21 mouse cellular contexts compared by ENCODE assay signal in the genomic region with DNA sequence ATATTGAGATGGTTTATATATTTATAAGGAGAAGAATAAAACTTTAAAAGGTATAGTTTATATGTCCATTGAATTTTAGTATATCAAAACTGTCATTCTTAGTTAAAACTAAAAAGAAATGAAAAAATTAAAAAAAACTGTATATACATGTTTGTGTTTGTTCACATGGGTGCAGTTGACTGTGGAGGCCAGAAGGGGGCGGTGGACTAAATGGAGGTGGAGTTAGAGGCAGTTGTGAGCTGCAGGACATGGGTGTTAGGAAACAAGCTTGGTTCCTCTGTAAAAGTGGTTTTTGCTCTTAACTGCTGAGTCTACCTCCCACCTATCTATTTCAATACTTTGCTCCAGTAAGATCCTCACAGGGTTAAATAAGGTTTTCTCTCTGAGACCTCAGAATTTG.
DNase-seq lines count a peak whose midpoint lies in the region; ATAC-seq and TF ChIP-seq lines count a peak whose summit lies in the region.
"Had no signal": no experiment of that assay in that cellular context is flagged by ENCODE, and none has a peak within 500 bp of the region (broad histone marks: within the 10 kb centered on the region; RNA-seq: fewer than 3 reads in every experiment).

No protein-coding gene starts in this region.

- H3K36me3 ChIP-seq in liver, embryonic 14.5 days (replicated peaks; ENCODE audit: control insufficient read depth, insufficient read depth, low read depth) = no peaks in the 10 kb centered on the region
- no peaks in the 10 kb centered on the region for H3K36me3 ChIP-seq in liver, embryonic 11.5 days (ENCODE audit: control insufficient read depth, insufficient read depth, low read length)
- no peaks in the 10 kb centered on the region for H3K36me3 ChIP-seq in CH12.LX (replicated peaks in 1 of 2; ENCODE audit: control insufficient read depth in 1 of 2, insufficient read depth in 1 of 2, low read length in 1 of 2)
- H3K36me3 ChIP-seq: embryonic facial prominence, embryonic 12.5 days; G1E; hindbrain, embryonic 12.5 days; intestine, embryonic 15.5 days; lung, embryonic 15.5 days; midbrain, embryonic 15.5 days had no signal

- no peaks in the 10 kb centered on the region for H3K27me3 ChIP-seq in liver, embryonic 14.5 days (ENCODE audit: control insufficient read depth, insufficient read depth, low read length)
- H3K27me3 ChIP-seq in liver, embryonic 11.5 days (replicated peaks; ENCODE audit: control insufficient read depth, insufficient read depth, low read length) = no peaks in the 10 kb centered on the region
- no peaks in the 10 kb centered on the region for H3K27me3 ChIP-seq in CH12.LX (replicated peaks)
- H3K27me3 ChIP-seq: embryonic facial prominence, embryonic 12.5 days; hindbrain, embryonic 12.5 days; intestine, embryonic 15.5 days; lung, embryonic 15.5 days; megakaryocyte, embryonic 14.5 days; midbrain, embryonic 15.5 days had no signal

- peak; percentile 39 for TF ChIP-seq CTCF in liver, embryonic 14.5 days (IDR thresholded peaks at IDR 0.05; ENCODE audit: low read depth)
- peak in 1 of 2 experiments; percentile 7; a peak in 1 of 4 replicates for TF ChIP-seq CTCF in CH12.LX (conservative IDR thresholded peaks at IDR 0.05 in 1 of 2, IDR thresholded peaks at IDR 0.05 in 1 of 2; ENCODE audit: low read depth in 2 of 2, low read length in 2 of 2)

- no peaks in the 10 kb centered on the region for H3K79me2 ChIP-seq in CH12.LX (replicated peaks; ENCODE audit: control insufficient read depth, extremely low read depth, insufficient read depth, poor library complexity, severe bottlenecking)

- TF ChIP-seq RAD21 in CH12.LX (IDR thresholded peaks at IDR 0.05; ENCODE audit: low read depth, low read length) = no peak

- H3K4me3 ChIP-seq in liver, embryonic 14.5 days (ENCODE audit: insufficient read depth in 1 of 2, low read depth in 2 of 2, low read length in 2 of 2) = no peak overlapping the region
- H3K4me3 ChIP-seq in liver, embryonic 11.5 days (ENCODE audit: low read depth, low read length) = no peak overlapping the region
- no peak overlapping the region for H3K4me3 ChIP-seq in CH12.LX (replicated peaks in 1 of 3; ENCODE audit: low read depth in 2 of 3, low read length in 2 of 3, poor library complexity in 1 of 3)
- H3K4me3 ChIP-seq: embryonic facial prominence, embryonic 12.5 days; hindbrain, embryonic 12.5 days; intestine, embryonic 15.5 days; lung, embryonic 15.5 days; megakaryocyte, embryonic 14.5 days; midbrain, embryonic 15.5 days had no signal

- WGBS in liver, embryonic 14.5 days (ENCODE audit: insufficient replicate concordance) = 48% methylated on average over 1 of the region's 1 CpGs
- WGBS in liver, embryonic 11.5 days = 60% methylated on average over 1 of the region's 1 CpGs

- no peak overlapping the region for H3K9ac ChIP-seq in liver, embryonic 14.5 days (replicated peaks)
- no peak overlapping the region for H3K9ac ChIP-seq in liver, embryonic 11.5 days (ENCODE audit: low read depth, low read length)
- H3K9ac ChIP-seq in CH12.LX (ENCODE audit: insufficient read depth, low read depth) = no peak overlapping the region
- H3K9ac ChIP-seq: embryonic facial prominence, embryonic 12.5 days; hindbrain, embryonic 12.5 days; intestine, embryonic 15.5 days; lung, embryonic 15.5 days; midbrain, embryonic 15.5 days had no signal

- DNase-seq in liver, embryonic 14.5 days (ENCODE audit: low read depth in 3 of 3, low spot score in 3 of 3) = no peak
- DNase-seq in liver, embryonic 11.5 days (ENCODE audit: low spot score) = no peak
- DNase-seq in 416B (ENCODE audit: low read depth) (peak; percentile 8), CH12.LX (ENCODE audit: extremely low read depth) (peak; percentile 4), R1 (ENCODE audit: low read depth, low spot score) (peak; percentile 62)
- DNase-seq in ovary, postnatal 14 days (ENCODE audit: low spot score) = no peak
- DNase-seq: adrenal gland, postnatal 14 days; cerebellum, adult 2 months; gastrocnemius, postnatal 10 days; kidney, postnatal 10 days; spleen, adult 18-20 months; thymus, postnatal 25 days had no signal

- no peak for TF ChIP-seq EP300 in liver, embryonic 14.5 days (IDR thresholded peaks at IDR 0.05; ENCODE audit: low read depth)
- no peak for TF ChIP-seq EP300 in CH12.LX (IDR thresholded peaks at IDR 0.05; ENCODE audit: low read length)

- H3K9me3 ChIP-seq in liver, embryonic 14.5 days (ENCODE audit: control insufficient read depth, low read length) = no peaks in the 10 kb centered on the region
- no peaks in the 10 kb centered on the region for H3K9me3 ChIP-seq in liver, embryonic 11.5 days (ENCODE audit: control insufficient read depth, low read length)
- H3K9me3 ChIP-seq in CH12.LX (replicated peaks; ENCODE audit: low read length) = no peaks in the 10 kb centered on the region
- H3K9me3 ChIP-seq: embryonic facial prominence, embryonic 12.5 days; G1E; hindbrain, embryonic 12.5 days; intestine, embryonic 15.5 days; lung, embryonic 15.5 days; midbrain, embryonic 15.5 days had no signal

- no peak overlapping the region for H3K4me2 ChIP-seq in liver, embryonic 14.5 days (ENCODE audit: low read depth)
- no peak overlapping the region for H3K4me2 ChIP-seq in liver, embryonic 11.5 days
- H3K4me2 ChIP-seq in CH12.LX (ENCODE audit: insufficient read depth, low read depth, poor library complexity, severe bottlenecking) = no peak overlapping the region
- H3K4me2 ChIP-seq: embryonic facial prominence, embryonic 12.5 days; hindbrain, embryonic 12.5 days; intestine, embryonic 15.5 days; lung, embryonic 15.5 days; midbrain, embryonic 15.5 days had no signal

- H3K4me1 ChIP-seq in liver, embryonic 14.5 days (replicated peaks; ENCODE audit: control insufficient read depth in 2 of 2, insufficient read depth in 2 of 2, low read length in 1 of 2) = no peaks in the 10 kb centered on the region
- no peaks in the 10 kb centered on the region for H3K4me1 ChIP-seq in liver, embryonic 11.5 days (replicated peaks; ENCODE audit: control insufficient read depth, insufficient read depth, low read length)
- H3K4me1 ChIP-seq in CH12.LX (ENCODE audit: control insufficient read depth in 1 of 2, insufficient read depth in 2 of 2) = no peaks in the 10 kb centered on the region
- H3K4me1 ChIP-seq: embryonic facial prominence, embryonic 12.5 days; intestine, embryonic 15.5 days; megakaryocyte, embryonic 14.5 days had no signal

- TF ChIP-seq POLR2A in CH12.LX (IDR thresholded peaks at IDR 0.05; ENCODE audit: low read depth, low read length) = no peak

- in situ Hi-C loops in CH12.LX (cut with MboI; ENCODE audit: low pct_ligation_motif_present, low pct_unique_long_range_greater_than_20kb, low sequenced_read_pairs) = no loop called here

- dilution Hi-C loops in CH12.LX (cut with MboI; ENCODE audit: extremely low pct_ligation_motif_present, extremely low pct_unique_long_range_greater_than_20kb, low sequenced_read_pairs) = no loop called here

- no peak for ATAC-seq in liver, embryonic 14.5 days (ENCODE audit: insufficient read depth)
- no peak for ATAC-seq in liver, embryonic 11.5 days (replicated peaks; ENCODE audit: low FRiP score)
- ATAC-seq in monocyte, adult 5-6 weeks (replicated peaks; ENCODE audit: insufficient number of reproducible peaks, low FRiP score, low TSS enrichment, poor library complexity, severe bottlenecking) = no peak
- ATAC-seq: activated CD4-positive, CD25-positive, alpha-beta regulatory T cell, adult 4 months; intestine, embryonic 15.5 days; midbrain, embryonic 15.5 days had no signal

- H3K27ac ChIP-seq in liver, embryonic 14.5 days = no peak overlapping the region
- no peak overlapping the region for H3K27ac ChIP-seq in liver, embryonic 11.5 days (ENCODE audit: low read depth, low read length)
- H3K27ac ChIP-seq in CH12.LX (ENCODE audit: insufficient read depth, low read depth) = no peak overlapping the region
- H3K27ac ChIP-seq: embryonic facial prominence, embryonic 12.5 days; hindbrain, embryonic 12.5 days; intestine, embryonic 15.5 days; lung, embryonic 15.5 days; midbrain, embryonic 15.5 days had no signal

TF ChIP-seq in CH12.LX, 34 proteins besides CTCF, POLR2A, EP300 and RAD21:
- TF ChIP-seq ZKSCAN1 (IDR thresholded peaks at IDR 0.05; ENCODE audit: borderline replicate concordance, low read depth, low read length) (no peak), HCFC1 (IDR thresholded peaks at IDR 0.05; ENCODE audit: low read depth, low read length) (no peak), USF1 (IDR thresholded peaks at IDR 0.05; ENCODE audit: low read depth, low read length) (no peak), ETS1 (conservative IDR thresholded peaks at IDR 0.05; ENCODE audit: low read depth, low read length) (no peak), RCOR1 (conservative IDR thresholded peaks at IDR 0.05; ENCODE audit: low read depth, low read length) (no peak), POLR2AphosphoS2 (IDR thresholded peaks at IDR 0.05; ENCODE audit: low read depth, low read length) (no peak), CHD2 (IDR thresholded peaks at IDR 0.05; ENCODE audit: low read length) (no peak), ZC3H11A (IDR thresholded peaks at IDR 0.05; ENCODE audit: low read depth, low read length) (no peak), E2F4 (IDR thresholded peaks at IDR 0.05; ENCODE audit: insufficient replicate concordance, low read depth, low read length) (no peak), JUND (conservative IDR thresholded peaks at IDR 0.05; ENCODE audit: low read depth, low read length) (no peak), NELFE (IDR thresholded peaks at IDR 0.05; ENCODE audit: low read depth, low read length) (no peak), JUN (IDR thresholded peaks at IDR 0.05; ENCODE audit: insufficient read depth, low read depth, low read length) (no peak), SMC3 (IDR thresholded peaks at IDR 0.05; ENCODE audit: low read depth, low read length) (no peak), USF2 (conservative IDR thresholded peaks at IDR 0.05; ENCODE audit: low read depth, low read length) (no peak), NRF1 (IDR thresholded peaks at IDR 0.05; ENCODE audit: low read depth, low read length) (no peak), MYC (IDR thresholded peaks at IDR 0.05; ENCODE audit: low read depth, low read length) (no peak), ZNF384 (IDR thresholded peaks at IDR 0.05; ENCODE audit: low read depth, low read length) (no peak), KAT2A (IDR thresholded peaks at IDR 0.05; ENCODE audit: insufficient replicate concordance, low read length) (no peak), BHLHE40 (IDR thresholded peaks at IDR 0.05; ENCODE audit: low read depth, low read length) (no peak)

Comparison
In these comparisons a context has a peak if more than half of its experiments do, and no peak if none do; other contexts are left out.
1. DNase-seq: peak in 416B (single experiment), CH12.LX (single experiment) and R1 (single experiment); none in liver, embryonic 14.5 days (0 of 3), liver, embryonic 11.5 days (single experiment) and ovary, postnatal 14 days (single experiment).